Mouse (Mus musculus) small intestine, adult 10 weeks (tissue): ENCODE results near the gene Camk1d. TPM values are rescaled to one million over a fixed set of nuclear protein-coding genes. Genes with fewer than 3 reads are reported as not detected.

Experiments used
- polyA plus RNA-seq: library from polyadenylated mRNA; stranded (reverse); fragments of 350-450 nt; fragmentation: Illumina TruSeq; extraction: RNeasy Lipid Tissue Mini Kit (QIAGEN cat#74804); gene quantifications from one replicate; pipeline ENCODE4 v1.2.3, GENCODE M21; 2014; ENCODE audit warnings: low replicate concordance

Camk1d gene
- polyA plus RNA-seq = 27.5 TPM

DNA sequence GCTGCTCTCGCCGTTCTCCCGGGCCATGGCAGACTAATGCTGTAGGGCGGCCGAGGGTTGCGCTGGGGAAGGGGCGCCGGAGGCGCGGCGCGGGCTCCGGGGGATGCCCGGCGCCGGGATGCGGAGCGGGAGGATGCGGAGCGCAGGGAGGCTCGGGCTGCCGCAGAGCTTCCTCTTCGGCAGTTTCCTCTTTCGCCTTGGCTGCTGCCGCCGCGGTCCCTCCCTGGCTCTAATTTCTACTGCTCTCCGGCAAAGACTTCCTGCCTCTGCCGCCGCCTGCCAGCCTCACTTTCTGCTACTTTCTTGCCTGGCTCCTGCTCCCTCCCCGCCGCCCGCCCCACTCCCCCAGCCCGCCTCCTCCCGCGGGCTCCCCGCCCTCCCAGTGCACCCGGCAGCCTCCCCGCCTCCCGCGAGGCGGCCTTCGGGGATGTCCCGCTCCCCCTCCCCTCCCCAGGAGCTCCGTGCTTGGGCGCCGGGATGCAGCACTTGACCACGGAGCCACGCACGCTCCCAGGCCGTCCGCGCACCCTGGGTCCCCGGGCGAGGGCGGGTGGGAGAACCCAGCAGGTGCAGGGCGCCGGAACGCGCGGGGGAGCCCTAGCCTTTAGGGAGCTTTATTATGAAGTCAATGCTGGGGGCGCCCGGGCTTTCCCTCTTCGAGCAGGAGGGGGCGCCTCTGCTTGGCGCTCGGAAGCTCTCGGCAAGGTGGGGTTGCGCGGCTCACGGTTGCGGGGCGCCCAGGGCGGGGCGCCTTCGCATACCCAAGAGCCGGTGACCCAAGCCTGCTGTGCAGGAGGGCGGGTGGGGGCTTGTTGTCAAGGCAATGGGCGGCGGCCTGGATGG lies at the start of gene Camk1d:
Gene Camk1d (minus strand): TSS at position 305 of the 843 bp plus-strand sequence.

Other genes starting within 250 kb of the Camk1d start
- 143 TPM for gene Nudt5, start 130.5 kb upstream of the Camk1d start, polyA plus RNA-seq
- gene Cdc123, start 130.6 kb upstream of the Camk1d start, polyA plus RNA-seq = 235 TPM
- gene Gm13199, start 148.4 kb upstream of the Camk1d start, polyA plus RNA-seq = not detected
- gene Sec61a2, start 180.9 kb upstream of the Camk1d start, polyA plus RNA-seq = 47.0 TPM
- gene Dhtkd1, start 228.3 kb upstream of the Camk1d start, polyA plus RNA-seq = 0.74 TPM
- 59.1 TPM for gene Upf2, start 237.0 kb upstream of the Camk1d start, polyA plus RNA-seq